Mouse (Mus musculus) neural tube, embryonic 12.5 days (tissue): ENCODE measurements at regions not wholly inside any gene's neighbourhood (a gene's known extent, or its start where the extent isn't known, plus 50 kb on each side); places are given as distances from the start of the nearest gene placed in this dataset.

ENCODE experiments used
- ATAC-seq: fragments of 200-750 bp; cut with Nextera tagmentation; 2 replicates; pipeline ENCODE4 v1.8.0; 2017; ENCODE audit warnings: low read depth, mild to moderate bottlenecking, moderate TSS enrichment, moderate library complexity; ENCODE audit not compliant: low FRiP score
- H3K27ac ChIP-seq: fragments of 300-500 bp; sonication (generic); 2 replicates; pipeline ENCODE4 v1.5.1; 2016
- H3K27me3 ChIP-seq: fragments of 300-500 bp; sonication (generic); replicated peaks from 2 replicates; pipeline ENCODE4 v1.6.1; 2016; ENCODE audit warnings: mild to moderate bottlenecking
- H3K36me3 ChIP-seq: fragments of 300-500 bp; sonication (generic); 2 replicates; pipeline ENCODE4 v1.6.1; 2016; ENCODE audit warnings: mild to moderate bottlenecking
- H3K4me1 ChIP-seq: fragments of 300-500 bp; sonication (generic); 2 replicates; pipeline ENCODE4 v1.6.1; 2016
- H3K4me2 ChIP-seq: fragments of 300-500 bp; sonication (generic); replicated peaks from 2 replicates; pipeline ENCODE4 v1.6.1; 2016; ENCODE audit warnings: mild to moderate bottlenecking
- H3K4me3 ChIP-seq: fragments of 300-500 bp; sonication (generic); 2 replicates; pipeline ENCODE4 v1.5.1; 2016
- H3K9ac ChIP-seq: fragments of 300-500 bp; sonication (generic); 2 replicates; pipeline ENCODE4 v1.6.1; 2016; ENCODE audit warnings: mild to moderate bottlenecking
- H3K9me3 ChIP-seq: fragments of 300-500 bp; sonication (generic); 2 replicates; pipeline ENCODE4 v1.6.1; 2016; ENCODE audit warnings: mild to moderate bottlenecking
- WGBS: fragments of 180-500 bp; shearing (Covaris S2); methylation state at CpG from one replicate; pipeline ENCODE4 v1.1.7; 2016; 5-methylcytosine and 5-hydroxymethylcytosine counted together

GRCm38 (mm10) chr6:93140331-93140731 is 197.0 kb upstream of the Adamts9 start:
- WGBS, result 28% methylated on average over 4 of the region's 4 CpGs
- 0 out of 2 replicates have a peak, but pooled peaks have one; percentile 13 for ATAC-seq

GRCm38 (mm10) chr6:93133940-93134339 is 190.6 kb upstream of the Adamts9 start:
- 88% methylated on average over 5 of the region's 5 CpGs for WGBS
- H3K9me3 ChIP-seq, result no peaks in the 10 kb centered on the region
- no peak overlapping the region for H3K27ac ChIP-seq
- no peak overlapping the region for H3K4me2 ChIP-seq
- H3K27me3 ChIP-seq, result no peaks in the 10 kb centered on the region
- no peak overlapping the region for H3K4me3 ChIP-seq
- H3K9ac ChIP-seq, result no peak overlapping the region
- no peaks in the 10 kb centered on the region for H3K36me3 ChIP-seq
- ATAC-seq, result no peak
- no peaks in the 10 kb centered on the region for H3K4me1 ChIP-seq

More at GRCm38 (mm10) chr6:93140331-93140731, 197.0 kb upstream of the Adamts9 start:
- Histone ChIP-seq H3K27me3 (no peaks in the 10 kb centered on the region), H3K4me3 (no peak overlapping the region), H3K9me3 (no peaks in the 10 kb centered on the region), H3K36me3 (no peaks in the 10 kb centered on the region), H3K4me2 (no peak overlapping the region), H3K4me1 (no peaks in the 10 kb centered on the region; the same call in 1 of the 2 replicates), H3K27ac (no peak overlapping the region), H3K9ac (no peak overlapping the region)

GRCm38 (mm10) chr6:93130946-93131685 is 187.8 kb upstream of the Adamts9 start:
- H3K36me3 ChIP-seq, result no peaks in the 10 kb centered on the region
- no peaks in the 10 kb centered on the region for H3K27me3 ChIP-seq
- no peak overlapping the region for H3K4me2 ChIP-seq
- ATAC-seq, result no peak
- no peak overlapping the region for H3K4me3 ChIP-seq
- no peak overlapping the region for H3K9ac ChIP-seq
- H3K4me1 ChIP-seq, result no peaks in the 10 kb centered on the region
- H3K27ac ChIP-seq, result no peak overlapping the region
- WGBS, result 43% methylated on average over 4 of the region's 4 CpGs
- no peaks in the 10 kb centered on the region for H3K9me3 ChIP-seq

GRCm38 (mm10) chr6:93119482-93119881 is 176.2 kb upstream of the Adamts9 start:
- H3K9ac ChIP-seq, result no peak overlapping the region
- H3K27me3 ChIP-seq, result no peaks in the 10 kb centered on the region
- ATAC-seq, result no peak
- H3K4me1 ChIP-seq, result no peaks in the 10 kb centered on the region
- no peak overlapping the region for H3K4me2 ChIP-seq
- WGBS, result 79% methylated on average over 12 of the region's 12 CpGs
- no peaks in the 10 kb centered on the region for H3K9me3 ChIP-seq
- H3K27ac ChIP-seq, result no peak overlapping the region
- H3K4me3 ChIP-seq, result no peak overlapping the region
- no peaks in the 10 kb centered on the region for H3K36me3 ChIP-seq

- Histone ChIP-seq H3K4me3 (no peak overlapping the region), H3K9me3 (no peaks in the 10 kb centered on the region), H3K4me1 (no peaks in the 10 kb centered on the region), H3K27me3 (no peaks in the 10 kb centered on the region), H3K4me2 (no peak overlapping the region), H3K27ac (no peak overlapping the region), H3K9ac (no peak overlapping the region), H3K36me3 (no peaks in the 10 kb centered on the region)
- WGBS, result 96% methylated on average over 3 of the region's 3 CpGs
- ATAC-seq, result no peak
These were observed 170.1 kb upstream of the Adamts9 start for GRCm38 (mm10) chr6:93113361-93113760.

- no peak for ATAC-seq
- Histone ChIP-seq H3K4me2 (no peak overlapping the region), H3K27me3 (no peaks in the 10 kb centered on the region), H3K9ac (no peak overlapping the region), H3K4me3 (no peak overlapping the region), H3K27ac (no peak overlapping the region), H3K9me3 (no peaks in the 10 kb centered on the region), H3K4me1 (no peaks in the 10 kb centered on the region), H3K36me3 (no peaks in the 10 kb centered on the region)
- 56% methylated on average over 5 of the region's 5 CpGs for WGBS
These were observed 151.6 kb upstream of the Adamts9 start for GRCm38 (mm10) chr6:93094730-93095360.

GRCm38 (mm10) chr6:93093770-93094169 is 150.5 kb upstream of the Adamts9 start:
- Histone ChIP-seq H3K4me1 (no peaks in the 10 kb centered on the region), H3K9me3 (no peaks in the 10 kb centered on the region), H3K36me3 (no peaks in the 10 kb centered on the region), H3K27me3 (no peaks in the 10 kb centered on the region), H3K27ac (no peak overlapping the region), H3K9ac (no peak overlapping the region), H3K4me2 (no peak overlapping the region), H3K4me3 (no peak overlapping the region)
- WGBS, result 82% methylated on average over 2 of the region's 2 CpGs
- no peak for ATAC-seq

GRCm38 (mm10) chr6:93087329-93087728 is 144.0 kb upstream of the Adamts9 start:
- no peaks in the 10 kb centered on the region for H3K27me3 ChIP-seq
- ATAC-seq, result no peak
- H3K4me2 ChIP-seq, result no peak overlapping the region
- no peaks in the 10 kb centered on the region for H3K36me3 ChIP-seq
- no peak overlapping the region for H3K9ac ChIP-seq
- no peak overlapping the region for H3K27ac ChIP-seq
- H3K9me3 ChIP-seq, result no peaks in the 10 kb centered on the region
- WGBS, result 92% methylated on average over 2 of the region's 2 CpGs
- H3K4me1 ChIP-seq, result no peaks in the 10 kb centered on the region
- no peak overlapping the region for H3K4me3 ChIP-seq

- ATAC-seq, result no peak
- no peak overlapping the region for H3K4me2 ChIP-seq
- no peak overlapping the region for H3K4me3 ChIP-seq
These were observed 141.0 kb upstream of the Adamts9 start for GRCm38 (mm10) chr6:93084286-93084685.

GRCm38 (mm10) chr6:93083716-93084115 is 140.4 kb upstream of the Adamts9 start:
- H3K9me3 ChIP-seq, result no peaks in the 10 kb centered on the region
- H3K4me1 ChIP-seq, result no peaks in the 10 kb centered on the region
- no peaks in the 10 kb centered on the region for H3K27me3 ChIP-seq
- no peak overlapping the region for H3K4me2 ChIP-seq
- H3K4me3 ChIP-seq, result no peak overlapping the region
- WGBS, result 92% methylated on average over 6 of the region's 6 CpGs
- no peaks in the 10 kb centered on the region for H3K36me3 ChIP-seq
- no peak overlapping the region for H3K9ac ChIP-seq
- ATAC-seq, result no peak
- H3K27ac ChIP-seq, result no peak overlapping the region

More at GRCm38 (mm10) chr6:93084286-93084685, 141.0 kb upstream of the Adamts9 start:
- H3K27me3 ChIP-seq, result no peaks in the 10 kb centered on the region
- H3K27ac ChIP-seq, result no peak overlapping the region
- H3K4me1 ChIP-seq, result no peaks in the 10 kb centered on the region
- H3K9me3 ChIP-seq, result no peaks in the 10 kb centered on the region
- WGBS, result 78% methylated on average over 1 of the region's 1 CpGs
- no peak overlapping the region for H3K9ac ChIP-seq
- no peaks in the 10 kb centered on the region for H3K36me3 ChIP-seq

- no peaks in the 10 kb centered on the region for H3K9me3 ChIP-seq
- 81% methylated on average over 4 of the region's 4 CpGs for WGBS
- H3K27me3 ChIP-seq, result no peaks in the 10 kb centered on the region
- H3K4me3 ChIP-seq, result no peak overlapping the region
- no peak for ATAC-seq
- H3K36me3 ChIP-seq, result no peaks in the 10 kb centered on the region
- H3K9ac ChIP-seq, result no peak overlapping the region
- H3K27ac ChIP-seq, result no peak overlapping the region
- no peaks in the 10 kb centered on the region for H3K4me1 ChIP-seq
- no peak overlapping the region for H3K4me2 ChIP-seq
These were observed 138.9 kb upstream of the Adamts9 start for GRCm38 (mm10) chr6:93082205-93082604.

- Histone ChIP-seq H3K4me2 (no peak overlapping the region), H3K27ac (no peak overlapping the region), H3K4me3 (no peak overlapping the region), H3K4me1 (no peaks in the 10 kb centered on the region), H3K9ac (no peak overlapping the region), H3K27me3 (no peaks in the 10 kb centered on the region), H3K9me3 (no peaks in the 10 kb centered on the region), H3K36me3 (no peaks in the 10 kb centered on the region)
- WGBS, result 86% methylated on average over 1 of the region's 1 CpGs
- no peak for ATAC-seq
These were observed 133.4 kb upstream of the Adamts9 start for GRCm38 (mm10) chr6:93076681-93077080.

- H3K4me2 ChIP-seq, result no peak overlapping the region
- no peak overlapping the region for H3K4me3 ChIP-seq
- H3K9ac ChIP-seq, result no peak overlapping the region
- H3K4me1 ChIP-seq, result no peaks in the 10 kb centered on the region
- no peaks in the 10 kb centered on the region for H3K27me3 ChIP-seq
- no peaks in the 10 kb centered on the region for H3K36me3 ChIP-seq
- H3K9me3 ChIP-seq, result no peaks in the 10 kb centered on the region
- no peak for ATAC-seq
- no peak overlapping the region for H3K27ac ChIP-seq
- WGBS, result 50% methylated on average over 5 of the region's 5 CpGs
These were observed 132.6 kb upstream of the Adamts9 start for GRCm38 (mm10) chr6:93075867-93076266.
